Mouse (Mus musculus): ENCODE results near the gene Copg2. TPM values are rescaled to one million over a fixed set of nuclear protein-coding genes. Genes with fewer than 3 reads are reported as not detected.

Gene Copg2
- polyA plus RNA-seq, 1 experiment from 2014 or later: 6.6 TPM

GRCm38 (mm10) chr6:30891761-30892160 lies 4.8 kb downstream of the Copg2 start:
- TF ChIP-seq CTCF (IDR thresholded peaks at IDR 0.05; ENCODE audit: low read depth) (no peak), EP300 (IDR thresholded peaks at IDR 0.05; ENCODE audit: low read depth) (no peak)
- peaks cover 9% of the 10 kb centered on the region for H3K36me3 ChIP-seq (replicated peaks; ENCODE audit: insufficient read depth, low read length)

GRCm38 (mm10) chr6:30884856-30885255 lies 11.7 kb downstream of the Copg2 start:
- 67% methylated on average over 3 of the region's 3 CpGs for WGBS (ENCODE audit: insufficient replicate concordance)
- Histone ChIP-seq H3K4me1 (ENCODE audit: insufficient read depth) (no peaks in the 10 kb centered on the region), H3K9me3 (ENCODE audit: low read length) (no peaks in the 10 kb centered on the region), H3K9ac (replicated peaks) (no peak overlapping the region), H3K4me2 (ENCODE audit: low read depth, low read length) (no peak overlapping the region), H3K27me3 (ENCODE audit: insufficient read depth, low read length) (no peaks in the 10 kb centered on the region), H3K4me3 (ENCODE audit: low read depth, low read length) (no peak overlapping the region), H3K27ac (ENCODE audit: low read depth) (no peak overlapping the region), H3K36me3 (replicated peaks; ENCODE audit: insufficient read depth, low read length) (peaks cover 15% of the 10 kb centered on the region)
- DNase-seq (no peak), ATAC-seq (no peak)
- TF ChIP-seq CTCF (IDR thresholded peaks at IDR 0.05; ENCODE audit: low read depth) (no peak), EP300 (IDR thresholded peaks at IDR 0.05; ENCODE audit: low read depth) (no peak)

More at GRCm38 (mm10) chr6:30891761-30892160, 4.8 kb downstream of the Copg2 start:
- ATAC-seq: no peak
- H3K4me2 ChIP-seq (ENCODE audit: low read depth, low read length): no peak overlapping the region
- DNase-seq: no peak
- H3K4me1 ChIP-seq (ENCODE audit: insufficient read depth): peaks cover 3% of the 10 kb centered on the region; the same call in 1 of the 2 replicates
- H3K4me3 ChIP-seq (ENCODE audit: low read depth, low read length): no peak overlapping the region
- H3K27me3 ChIP-seq (ENCODE audit: insufficient read depth, low read length): no peaks in the 10 kb centered on the region
- no peak overlapping the region for H3K27ac ChIP-seq (ENCODE audit: low read depth)
- H3K9ac ChIP-seq (replicated peaks): no peak overlapping the region
- H3K9me3 ChIP-seq (ENCODE audit: low read length): no peaks in the 10 kb centered on the region

GRCm38 (mm10) chr6:30883491-30883890 lies 13.1 kb downstream of the Copg2 start:
- WGBS (ENCODE audit: insufficient replicate concordance): 70% methylated on average over 4 of the region's 4 CpGs
- ATAC-seq (no peak), DNase-seq (no peak)
- Histone ChIP-seq H3K9ac (replicated peaks) (no peak overlapping the region), H3K4me3 (ENCODE audit: low read depth, low read length) (no peak overlapping the region), H3K27ac (ENCODE audit: low read depth) (no peak overlapping the region), H3K27me3 (ENCODE audit: insufficient read depth, low read length) (no peaks in the 10 kb centered on the region), H3K4me2 (ENCODE audit: low read depth, low read length) (no peak overlapping the region), H3K4me1 (ENCODE audit: insufficient read depth) (no peaks in the 10 kb centered on the region), H3K9me3 (ENCODE audit: low read length) (no peaks in the 10 kb centered on the region), H3K36me3 (replicated peaks; ENCODE audit: insufficient read depth, low read length) (peaks cover 12% of the 10 kb centered on the region)
- TF ChIP-seq CTCF (IDR thresholded peaks at IDR 0.05; ENCODE audit: low read depth) (no peak), EP300 (IDR thresholded peaks at IDR 0.05; ENCODE audit: low read depth) (no peak)

GRCm38 (mm10) chr6:30876661-30877060 lies 19.9 kb downstream of the Copg2 start:
- ATAC-seq (no peak), DNase-seq (no peak)
- Histone ChIP-seq H3K4me3 (ENCODE audit: low read depth, low read length) (no peak overlapping the region), H3K4me2 (ENCODE audit: low read depth, low read length) (no peak overlapping the region), H3K27me3 (ENCODE audit: insufficient read depth, low read length) (no peaks in the 10 kb centered on the region), H3K27ac (ENCODE audit: low read depth) (no peak overlapping the region), H3K9me3 (ENCODE audit: low read length) (no peaks in the 10 kb centered on the region), H3K36me3 (replicated peaks; ENCODE audit: insufficient read depth, low read length) (peaks cover 5% of the 10 kb centered on the region; the same call in 1 of the 2 replicates), H3K9ac (replicated peaks) (no peak overlapping the region), H3K4me1 (ENCODE audit: insufficient read depth) (no peaks in the 10 kb centered on the region)
- TF ChIP-seq EP300 (IDR thresholded peaks at IDR 0.05; ENCODE audit: low read depth) (no peak), CTCF (IDR thresholded peaks at IDR 0.05; ENCODE audit: low read depth) (no peak)

- H3K27me3 ChIP-seq (ENCODE audit: insufficient read depth, low read length): no peaks in the 10 kb centered on the region
- H3K9me3 ChIP-seq (ENCODE audit: low read length): no peaks in the 10 kb centered on the region
- H3K4me3 ChIP-seq (ENCODE audit: low read depth, low read length): no peak overlapping the region
- no peaks in the 10 kb centered on the region for H3K4me1 ChIP-seq (ENCODE audit: insufficient read depth)
- no peak for TF ChIP-seq EP300 (IDR thresholded peaks at IDR 0.05; ENCODE audit: low read depth)
- no peak for TF ChIP-seq CTCF (IDR thresholded peaks at IDR 0.05; ENCODE audit: low read depth)
- H3K36me3 ChIP-seq (replicated peaks; ENCODE audit: insufficient read depth, low read length): no peaks in the 10 kb centered on the region
- ATAC-seq (no peak), DNase-seq (no peak)
- no peak overlapping the region for H3K4me2 ChIP-seq (ENCODE audit: low read depth, low read length)
- no peak overlapping the region for H3K27ac ChIP-seq (ENCODE audit: low read depth)
- H3K9ac ChIP-seq (replicated peaks): no peak overlapping the region
- WGBS (ENCODE audit: insufficient replicate concordance): 83% methylated on average over 1 of the region's 1 CpGs
Measured at GRCm38 (mm10) chr6:30866501-30866900, 30.1 kb downstream of the Copg2 start.

- H3K36me3 ChIP-seq (replicated peaks; ENCODE audit: insufficient read depth, low read length): no peaks in the 10 kb centered on the region
- H3K9ac ChIP-seq (replicated peaks): no peak overlapping the region
- H3K4me3 ChIP-seq (ENCODE audit: low read depth, low read length): no peak overlapping the region
- TF ChIP-seq CTCF (IDR thresholded peaks at IDR 0.05; ENCODE audit: low read depth) (no peak), EP300 (IDR thresholded peaks at IDR 0.05; ENCODE audit: low read depth) (no peak)
- H3K27me3 ChIP-seq (ENCODE audit: insufficient read depth, low read length): no peaks in the 10 kb centered on the region
- 69% methylated on average over 3 of the region's 3 CpGs for WGBS (ENCODE audit: insufficient replicate concordance)
- H3K4me2 ChIP-seq (ENCODE audit: low read depth, low read length): no peak overlapping the region
- no peak for DNase-seq
- H3K4me1 ChIP-seq (ENCODE audit: insufficient read depth): no peaks in the 10 kb centered on the region
- no peak overlapping the region for H3K27ac ChIP-seq (ENCODE audit: low read depth)
- no peak for ATAC-seq
- H3K9me3 ChIP-seq (ENCODE audit: low read length): no peaks in the 10 kb centered on the region
Measured at GRCm38 (mm10) chr6:30865031-30865678, 31.4 kb downstream of the Copg2 start.
